Mouse (Mus musculus) stomach, postnatal 0 days (tissue): Measurements from ENCODE around the gene Chrna1.

ENCODE experiments used
- CTCF ChIP-seq: IDR thresholded peaks from 2 replicates; pipeline ENCODE4 v1.5.1; 2016; ENCODE audit warnings: antibody characterized with exemption, low read depth, mild to moderate bottlenecking, moderate library complexity
- EP300 ChIP-seq: optimal IDR thresholded peaks from 2 replicates; pipeline ENCODE3; 2016; ENCODE audit warnings: antibody characterized with exemption

GRCm38 (mm10) chr2:73609724-73610210, 29.6 kb upstream of the Chrna1 start:
- TF ChIP-seq EP300 = no peak
- TF ChIP-seq CTCF = no peak
